Mouse (Mus musculus) cerebellum, adult 2 months (tissue): ENCODE results near the gene Rpl6.

Experiments
- CTCF ChIP-seq: fragments of 200-500 bp; IDR thresholded peaks from 2 replicates; pipeline ENCODE4 v1.5.1; 2011; ENCODE audit warnings: low read depth, mild to moderate bottlenecking, control low read depth, low read length, moderate library complexity, borderline replicate concordance; ENCODE audit not compliant: insufficient read depth
- POLR2A ChIP-seq: fragments of 200-500 bp; IDR thresholded peaks from 2 replicates; pipeline ENCODE4 v1.6.1; 2011; ENCODE audit warnings: low read length, control low read depth, borderline replicate concordance; ENCODE audit not compliant: insufficient read depth

DNA sequence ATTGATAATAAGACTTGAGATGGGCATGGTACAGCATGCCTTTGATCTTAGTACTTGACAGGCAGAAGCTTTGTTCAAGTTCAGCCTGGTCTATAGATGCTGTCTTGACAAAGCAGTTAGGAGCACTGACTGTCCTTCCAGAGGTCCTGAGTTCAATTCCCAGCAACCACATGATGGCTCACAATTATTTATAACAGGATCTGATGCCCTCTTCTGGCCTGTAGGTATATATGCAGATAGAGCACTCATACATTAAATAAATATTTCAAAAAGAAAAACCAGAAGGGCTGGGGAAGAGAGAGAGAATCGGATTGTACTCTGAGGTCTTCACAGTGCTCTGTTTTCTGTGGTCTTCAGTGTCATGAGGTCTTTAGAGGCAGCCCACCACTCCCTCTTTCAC lies 1.8 kb upstream of the Rpl6 start:
- TF ChIP-seq CTCF (no peak), POLR2A (no peak)
